Mouse (Mus musculus): ENCODE measurements around the gene Pou2f2. TPM values are rescaled to one million over a fixed set of nuclear protein-coding genes. Genes with fewer than 3 reads are reported as not detected.

The Pou2f2 gene
- polyA plus RNA-seq (2015; fragmentation: Illumina TruSeq; extraction: RNeasy Lipid Tissue Mini Kit (QIAGEN cat#74804); ENCODE audit: low read depth, low replicate concordance) = 4.0 TPM

GRCm38 (mm10) chr7:25179606-25180161 is at the start of gene Pou2f2:
Gene Pou2f2, minus strand, starts transcription at chr7:25179726.

GRCm38 (mm10) chr7:25221102-25221883 is 41.8 kb upstream of the Pou2f2 start, which contains the start of gene Zfp526:
Gene Zfp526, plus strand, starts transcription at chr7:25221425.

DNA sequence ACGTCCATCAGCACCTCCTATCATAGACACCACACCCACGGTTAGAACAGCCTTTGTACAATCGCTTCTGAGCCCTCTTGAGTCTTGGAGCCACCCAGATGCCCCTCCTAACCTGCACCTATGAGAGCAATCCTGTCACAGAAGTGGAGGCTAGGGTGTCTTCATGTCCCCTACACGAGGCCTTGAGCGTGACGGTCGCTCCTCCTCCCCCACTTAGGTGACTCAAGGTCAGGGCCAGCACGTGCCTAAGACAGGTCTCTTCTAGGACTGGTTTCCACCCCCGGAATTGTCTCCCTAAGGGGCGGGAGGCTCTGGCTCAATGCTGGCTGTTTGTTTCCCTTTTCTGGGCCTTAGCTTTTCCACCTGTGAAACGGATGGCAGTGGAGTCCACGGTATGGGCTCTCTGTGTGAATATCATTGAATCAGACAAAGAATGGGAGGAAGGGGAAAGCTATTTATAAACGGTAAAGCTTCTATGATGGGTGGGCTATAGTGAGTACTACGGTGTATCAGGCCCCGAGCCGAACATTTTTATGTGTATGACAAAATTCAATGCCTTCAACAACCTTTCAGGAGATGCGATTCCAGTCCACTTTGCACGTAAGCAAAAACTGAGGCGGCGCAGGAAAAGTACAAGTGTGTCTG is 41.1 kb upstream of the Pou2f2 start, which contains the start of gene Dedd2:
TSS of gene Dedd2 (minus strand) at position 159 of the 645 bp plus-strand sequence.

GRCm38 (mm10) chr7:25071979-25072715 is 107.4 kb downstream of the Pou2f2 start, which contains the start of the genes Grik5 and Zfp574:
Gene Grik5, minus strand, starts transcription at chr7:25072346.
Gene Zfp574, plus strand, starts transcription at chr7:25072567.

Other genes starting within 250 kb of the Pou2f2 start
- gene Gm4881, start 235.2 kb downstream of the Pou2f2 start, polyA plus RNA-seq (2015; fragmentation: Illumina TruSeq; extraction: RNeasy Lipid Tissue Mini Kit (QIAGEN cat#74804); ENCODE audit: low read depth, low replicate concordance) = 0.55 TPM
- gene Rabac1, start 207.0 kb downstream of the Pou2f2 start, polyA plus RNA-seq (2015; fragmentation: Illumina TruSeq; extraction: RNeasy Lipid Tissue Mini Kit (QIAGEN cat#74804); ENCODE audit: low read depth, low replicate concordance) = 268 TPM
- 1,176 TPM for gene Atp1a3, start 173.8 kb downstream of the Pou2f2 start, polyA plus RNA-seq (2015; fragmentation: Illumina TruSeq; extraction: RNeasy Lipid Tissue Mini Kit (QIAGEN cat#74804); ENCODE audit: low read depth, low replicate concordance)
- 104 TPM for gene Grik5, start 107.4 kb downstream of the Pou2f2 start, polyA plus RNA-seq (2015; fragmentation: Illumina TruSeq; extraction: RNeasy Lipid Tissue Mini Kit (QIAGEN cat#74804); ENCODE audit: low read depth, low replicate concordance)
- 16.5 TPM for gene Zfp574, start 107.2 kb downstream of the Pou2f2 start, polyA plus RNA-seq (2015; fragmentation: Illumina TruSeq; extraction: RNeasy Lipid Tissue Mini Kit (QIAGEN cat#74804); ENCODE audit: low read depth, low replicate concordance)
- 15.9 TPM for gene Dedd2, start 40.9 kb upstream of the Pou2f2 start, polyA plus RNA-seq (2015; fragmentation: Illumina TruSeq; extraction: RNeasy Lipid Tissue Mini Kit (QIAGEN cat#74804); ENCODE audit: low read depth, low replicate concordance)
- 6.3 TPM for gene Zfp526, start 41.7 kb upstream of the Pou2f2 start, polyA plus RNA-seq (2015; fragmentation: Illumina TruSeq; extraction: RNeasy Lipid Tissue Mini Kit (QIAGEN cat#74804); ENCODE audit: low read depth, low replicate concordance)
- 204 TPM for gene Gsk3a, start 58.1 kb upstream of the Pou2f2 start, polyA plus RNA-seq (2015; fragmentation: Illumina TruSeq; extraction: RNeasy Lipid Tissue Mini Kit (QIAGEN cat#74804); ENCODE audit: low read depth, low replicate concordance)
- gene Erf, start 71.0 kb upstream of the Pou2f2 start, polyA plus RNA-seq (2015; fragmentation: Illumina TruSeq; extraction: RNeasy Lipid Tissue Mini Kit (QIAGEN cat#74804); ENCODE audit: low read depth, low replicate concordance) = 29.1 TPM
- gene Cic, start 88.0 kb upstream of the Pou2f2 start, polyA plus RNA-seq (2015; fragmentation: Illumina TruSeq; extraction: RNeasy Lipid Tissue Mini Kit (QIAGEN cat#74804); ENCODE audit: low read depth, low replicate concordance) = 104 TPM
- 39.5 TPM for gene Pafah1b3, start 118.3 kb upstream of the Pou2f2 start, polyA plus RNA-seq (2015; fragmentation: Illumina TruSeq; extraction: RNeasy Lipid Tissue Mini Kit (QIAGEN cat#74804); ENCODE audit: low read depth, low replicate concordance)
- gene Prr19, start 121.7 kb upstream of the Pou2f2 start, polyA plus RNA-seq (2015; fragmentation: Illumina TruSeq; extraction: RNeasy Lipid Tissue Mini Kit (QIAGEN cat#74804); ENCODE audit: low read depth, low replicate concordance) = 0.51 TPM
- 38.8 TPM for gene Tmem145, start 126.4 kb upstream of the Pou2f2 start, polyA plus RNA-seq (2015; fragmentation: Illumina TruSeq; extraction: RNeasy Lipid Tissue Mini Kit (QIAGEN cat#74804); ENCODE audit: low read depth, low replicate concordance)
- 50.0 TPM for gene Megf8, start 137.4 kb upstream of the Pou2f2 start, polyA plus RNA-seq (2015; fragmentation: Illumina TruSeq; extraction: RNeasy Lipid Tissue Mini Kit (QIAGEN cat#74804); ENCODE audit: low read depth, low replicate concordance)
- not detected for gene Cnfn, start 190.0 kb upstream of the Pou2f2 start, polyA plus RNA-seq (2015; fragmentation: Illumina TruSeq; extraction: RNeasy Lipid Tissue Mini Kit (QIAGEN cat#74804); ENCODE audit: low read depth, low replicate concordance)
- 6.3 TPM for gene Lipe, start 219.0 kb upstream of the Pou2f2 start, polyA plus RNA-seq (2015; fragmentation: Illumina TruSeq; extraction: RNeasy Lipid Tissue Mini Kit (QIAGEN cat#74804); ENCODE audit: low read depth, low replicate concordance)
- not detected for gene Cxcl17, start 233.2 kb upstream of the Pou2f2 start, polyA plus RNA-seq (2015; fragmentation: Illumina TruSeq; extraction: RNeasy Lipid Tissue Mini Kit (QIAGEN cat#74804); ENCODE audit: low read depth, low replicate concordance)